Mouse (Mus musculus): ENCODE results near the gene Clasp2.

DNA sequence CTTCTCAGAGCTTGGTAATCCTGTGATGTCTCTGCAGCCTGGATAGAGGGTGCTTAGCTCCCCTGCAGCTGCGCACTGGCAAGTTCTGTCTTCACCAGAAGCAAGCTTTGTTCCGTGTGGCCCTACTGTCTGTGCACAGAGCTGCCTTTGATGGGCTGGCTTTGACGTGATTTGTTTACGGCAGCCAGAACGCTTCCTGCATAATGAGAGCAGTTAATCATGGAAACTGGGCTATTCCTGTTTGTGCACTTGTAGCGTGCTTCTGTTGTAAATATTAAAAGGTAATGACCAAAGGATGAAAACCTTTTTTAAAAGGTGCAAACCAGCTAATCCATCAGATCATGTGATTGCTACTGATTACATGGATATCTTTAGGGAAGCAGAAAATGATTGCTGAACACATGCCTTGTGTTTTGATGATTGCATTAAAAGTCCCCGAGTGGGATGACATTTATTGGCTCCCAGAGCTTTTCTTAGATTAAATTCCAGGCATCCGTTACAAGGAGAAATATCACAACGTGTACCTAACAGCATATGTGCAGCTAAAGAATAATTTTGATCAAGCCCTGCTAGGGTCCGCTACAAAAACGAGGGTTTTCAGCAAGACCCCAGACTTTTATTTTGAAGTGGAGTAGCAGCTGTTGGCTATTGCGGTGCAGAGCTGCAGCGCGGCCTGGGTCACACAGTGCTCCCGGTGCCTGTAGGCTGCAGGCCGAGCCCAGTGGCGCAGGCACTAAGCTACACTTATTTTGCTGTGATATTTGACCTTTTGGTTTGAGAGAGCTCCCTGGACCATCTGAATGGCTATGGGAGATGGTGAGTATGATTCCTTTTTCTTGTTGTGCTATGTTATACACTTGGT, 51.6 kb downstream of the Clasp2 start:
- TF ChIP-seq TAL1 (IDR thresholded peaks at IDR 0.05; ENCODE audit: low read length) (no peak), GATA1 (IDR thresholded peaks at IDR 0.05; ENCODE audit: low read length) (no peak)
